16 mouse cellular contexts compared by ENCODE assay signal in genomic region chr10:45893894-45894831, GRCm38 (mm10).
DNase-seq lines count a peak whose midpoint lies in the region; ATAC-seq and TF ChIP-seq lines count a peak whose summit lies in the region.
"Had no signal": no experiment of that assay in that cellular context is flagged by ENCODE, and none has a peak within 500 bp of the region (broad histone marks: within the 10 kb centered on the region; RNA-seq: fewer than 3 reads in every experiment).

No protein-coding gene starts in this region.

- no peaks in the 10 kb centered on the region for H3K27me3 ChIP-seq in stomach, embryonic 14.5 days (ENCODE audit: control insufficient read depth, insufficient read depth, low read length)
- no peaks in the 10 kb centered on the region for H3K27me3 ChIP-seq in stomach, postnatal 0 days (ENCODE audit: control insufficient read depth, insufficient read depth, low read length)
- no peaks in the 10 kb centered on the region for H3K27me3 ChIP-seq in limb, embryonic 10.5 days (ENCODE audit: low read depth, poor library complexity, severe bottlenecking)
- H3K27me3 ChIP-seq: CH12.LX; kidney, embryonic 15.5 days had no signal

- H3K4me1 ChIP-seq in stomach, embryonic 14.5 days (ENCODE audit: control insufficient read depth, insufficient read depth, low read length), result no peaks in the 10 kb centered on the region
- H3K4me1 ChIP-seq in stomach, postnatal 0 days (replicated peaks; ENCODE audit: control insufficient read depth, insufficient read depth), result no peaks in the 10 kb centered on the region
- peaks cover 45% of the 10 kb centered on the region for H3K4me1 ChIP-seq in limb, embryonic 10.5 days

- TF ChIP-seq EP300 in stomach, postnatal 0 days (optimal IDR thresholded peaks at IDR 0.05), result no peak

- WGBS in stomach, embryonic 14.5 days, result 70% methylated on average over 2 of the region's 2 CpGs
- WGBS in stomach, postnatal 0 days, result 63% methylated on average over 2 of the region's 2 CpGs
- WGBS in limb, embryonic 10.5 days, result 20% methylated on average over 2 of the region's 2 CpGs

- no peaks in the 10 kb centered on the region for H3K9me3 ChIP-seq in stomach, embryonic 14.5 days (ENCODE audit: control insufficient read depth, low read depth, low read length)
- no peaks in the 10 kb centered on the region for H3K9me3 ChIP-seq in stomach, postnatal 0 days (ENCODE audit: control insufficient read depth, low read length)
- H3K9me3 ChIP-seq in limb, embryonic 10.5 days (replicated peaks), result no peaks in the 10 kb centered on the region
- H3K9me3 ChIP-seq: kidney, embryonic 15.5 days had no signal

- H3K36me3 ChIP-seq in stomach, embryonic 14.5 days (ENCODE audit: control insufficient read depth, insufficient read depth, low read length), result no peaks in the 10 kb centered on the region
- no peaks in the 10 kb centered on the region for H3K36me3 ChIP-seq in stomach, postnatal 0 days (ENCODE audit: control insufficient read depth, insufficient read depth, low read length)
- H3K36me3 ChIP-seq in limb, embryonic 10.5 days, result no peaks in the 10 kb centered on the region
- H3K36me3 ChIP-seq: kidney, embryonic 15.5 days had no signal

- peak; percentile 61; the same call in 1 of the 2 replicates for ATAC-seq in stomach, embryonic 14.5 days (ENCODE audit: insufficient number of reproducible peaks, insufficient read depth, low FRiP score, low read depth)
- no peak for ATAC-seq in stomach, postnatal 0 days (ENCODE audit: low FRiP score, low TSS enrichment)
- no peak for ATAC-seq in megakaryocyte progenitor cell, adult 5-6 weeks (replicated peaks; ENCODE audit: poor library complexity)

- no peak overlapping the region for H3K4me2 ChIP-seq in stomach, embryonic 14.5 days (replicated peaks; ENCODE audit: low read depth, low read length)
- H3K4me2 ChIP-seq in stomach, postnatal 0 days (replicated peaks; ENCODE audit: low read depth), result no peak overlapping the region
- H3K4me2 ChIP-seq: kidney, embryonic 15.5 days had no signal

- no peak for TF ChIP-seq CTCF in stomach, postnatal 0 days (IDR thresholded peaks at IDR 0.05; ENCODE audit: low read depth)

- H3K9ac ChIP-seq in stomach, embryonic 14.5 days (replicated peaks; ENCODE audit: low read depth, low read length), result no peak overlapping the region
- H3K9ac ChIP-seq in stomach, postnatal 0 days (ENCODE audit: low read length), result no peak overlapping the region
- H3K9ac ChIP-seq: kidney, embryonic 15.5 days had no signal

- H3K4me3 ChIP-seq in stomach, embryonic 14.5 days (ENCODE audit: low read depth, low read length), result no peak overlapping the region
- no peak overlapping the region for H3K4me3 ChIP-seq in stomach, postnatal 0 days (ENCODE audit: low read depth, low read length)
- H3K4me3 ChIP-seq in limb, embryonic 10.5 days, result 0 out of 2 replicates have a peak overlapping the region, but pooled peaks have one; percentile 1
- H3K4me3 ChIP-seq: kidney, embryonic 15.5 days had no signal

- no peak for DNase-seq in stomach, postnatal 0 days (ENCODE audit: low spot score)
- peak; percentile 65 for DNase-seq in embryo, embryonic 9.5 days (ENCODE audit: extremely low spot score)
- peak; percentile 82 for DNase-seq in limb, embryonic 10.5 days (ENCODE audit: low spot score)
- no peak for DNase-seq in urinary bladder, adult 2 months (ENCODE audit: low spot score)
- no peak for DNase-seq in cerebellum, adult 18-20 months
- DNase-seq: adrenal gland, postnatal 36 days; cerebellum, postnatal 14 days; heart, adult 11 months; liver; lung, adult 2 months; right cerebral cortex, postnatal 25 days; thymus, postnatal 14 days had no signal

- no peak overlapping the region for H3K27ac ChIP-seq in stomach, embryonic 14.5 days (ENCODE audit: low read length)
- no peak overlapping the region for H3K27ac ChIP-seq in stomach, postnatal 0 days (replicated peaks)
- H3K27ac ChIP-seq in limb, embryonic 10.5 days, result peak overlapping the region; percentile 88
- H3K27ac ChIP-seq: kidney, embryonic 15.5 days had no signal

Comparison
In these comparisons a context has a peak if more than half of its experiments do, and no peak if none do; other contexts are left out.
1. DNase-seq: peak in embryo, embryonic 9.5 days (single experiment) and limb, embryonic 10.5 days (single experiment); none in stomach, postnatal 0 days (single experiment), urinary bladder, adult 2 months (single experiment) and cerebellum, adult 18-20 months (0 of 2).